Mouse (Mus musculus) natural killer cell, adult 2 months (primary cell): Measurements from ENCODE around the gene Ankrd39.

Experiments used
- DNase-seq, 2 experiments: peaks; one replicate each; pipeline ENCODE4 v3.0.0; 2022; ENCODE audit warnings: low spot score in 2 of 2

Gene Ankrd39

DNA sequence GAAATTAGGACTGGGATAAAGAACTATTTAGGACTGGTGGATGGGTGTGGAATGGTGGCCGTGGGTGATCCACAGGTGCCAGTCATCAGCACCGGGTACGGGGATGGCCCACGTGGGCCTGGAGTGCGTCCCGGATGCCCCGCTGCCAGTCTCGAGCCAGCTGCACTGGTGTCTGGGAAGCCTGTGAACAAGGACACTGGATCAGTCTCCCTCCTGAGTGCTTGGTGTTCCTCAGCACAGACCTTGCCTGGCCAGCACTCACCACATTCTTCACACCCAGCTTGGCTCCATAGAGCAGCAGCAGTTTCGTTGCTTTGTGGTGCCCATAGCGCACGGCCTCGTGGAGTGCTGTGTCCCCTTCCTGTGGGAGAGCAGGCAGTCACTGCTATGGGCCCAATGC, 15.8 kb downstream of the Ankrd39 start:
- DNase-seq, result no peak

DNA sequence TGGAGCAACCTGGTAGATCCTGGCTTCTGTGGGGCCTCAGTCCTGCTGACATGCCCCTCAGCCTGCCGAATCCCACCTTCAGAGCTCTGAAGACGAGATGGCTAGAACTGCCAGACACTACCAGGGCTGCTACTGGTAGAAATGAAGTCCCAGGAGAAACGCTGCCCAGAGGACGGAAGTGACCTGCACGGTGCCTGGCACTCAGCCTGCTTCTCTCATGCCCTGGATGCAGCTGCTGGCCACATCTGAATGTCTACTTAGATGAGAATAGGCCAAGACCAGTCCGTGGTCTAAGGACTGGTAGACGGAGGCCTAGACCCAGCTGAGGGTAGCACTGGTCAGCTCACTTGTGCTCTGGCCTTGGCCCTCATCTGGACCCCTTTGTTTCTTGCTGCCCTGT, 16.3 kb downstream of the Ankrd39 start:
- DNase-seq, result no peak

DNA sequence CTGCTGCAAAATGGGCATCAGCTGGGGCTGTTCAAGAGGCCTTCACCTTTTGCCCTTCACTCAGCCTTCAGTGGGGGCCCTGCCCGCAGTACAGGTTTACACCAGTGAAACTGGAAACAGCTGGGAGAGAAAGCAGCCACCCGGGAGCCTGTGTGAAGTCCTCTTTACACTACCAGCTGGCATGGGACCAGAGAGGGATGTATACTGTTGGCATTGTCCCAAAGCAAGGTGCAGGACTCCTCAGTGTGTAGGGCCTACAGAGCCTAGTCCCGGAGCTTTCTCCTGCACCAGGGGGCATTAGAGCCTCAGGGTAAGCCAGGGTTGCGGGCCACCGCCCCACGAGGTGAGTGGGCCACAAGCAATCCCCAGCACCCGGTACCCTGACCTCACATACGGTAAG, 16.8 kb downstream of the Ankrd39 start:
- no peak for DNase-seq

DNA sequence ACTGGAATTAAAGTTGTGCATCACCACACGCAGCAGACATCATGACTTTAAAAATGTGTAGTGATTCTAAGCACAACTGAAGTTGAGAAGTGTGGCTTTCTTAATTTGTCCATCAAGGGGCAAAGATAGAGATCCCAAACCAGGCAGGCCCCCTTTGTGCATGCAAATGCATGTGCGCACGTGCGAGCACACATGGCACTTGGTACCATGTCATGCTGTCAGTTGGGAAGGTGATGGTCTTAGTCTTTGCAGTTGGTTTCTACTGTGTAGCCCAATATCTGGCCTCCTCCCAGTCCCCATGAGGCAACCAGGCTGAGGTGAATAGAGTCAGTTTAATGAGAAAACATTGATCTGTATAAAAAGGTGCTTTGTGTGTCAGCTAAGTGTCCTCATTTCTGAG, 17.4 kb downstream of the Ankrd39 start:
- no peak for DNase-seq

- DNase-seq, result no peak
These were observed 18.0 kb downstream of the Ankrd39 start for GRCm38 (mm10) chr1:36529274-36529673.

- no peak for DNase-seq
These were observed 18.9 kb downstream of the Ankrd39 start for GRCm38 (mm10) chr1:36528351-36528750.

DNA sequence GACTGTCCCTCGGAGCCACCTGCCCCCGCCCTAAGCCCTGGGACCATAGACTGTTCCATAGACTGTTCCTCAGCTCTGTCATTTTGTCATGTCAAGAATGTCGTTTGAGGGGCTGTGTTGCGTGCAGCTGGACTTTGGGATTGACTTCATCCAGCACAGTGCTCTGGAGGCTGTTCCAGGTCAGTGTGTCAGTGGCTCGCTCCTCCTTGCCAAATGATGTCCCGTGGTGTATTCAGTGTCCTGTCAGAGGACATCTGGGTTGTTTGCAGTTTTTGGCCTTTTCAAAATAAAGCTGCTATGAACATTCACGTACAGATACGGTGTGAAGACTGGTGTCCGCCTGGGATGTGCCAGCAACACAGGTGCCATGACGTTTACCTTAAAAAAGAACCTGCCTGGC, 20.3 kb downstream of the Ankrd39 start:
- no peak for DNase-seq

- DNase-seq, result no peak
These were observed 21.5 kb downstream of the Ankrd39 start for GRCm38 (mm10) chr1:36525774-36526173.

DNA sequence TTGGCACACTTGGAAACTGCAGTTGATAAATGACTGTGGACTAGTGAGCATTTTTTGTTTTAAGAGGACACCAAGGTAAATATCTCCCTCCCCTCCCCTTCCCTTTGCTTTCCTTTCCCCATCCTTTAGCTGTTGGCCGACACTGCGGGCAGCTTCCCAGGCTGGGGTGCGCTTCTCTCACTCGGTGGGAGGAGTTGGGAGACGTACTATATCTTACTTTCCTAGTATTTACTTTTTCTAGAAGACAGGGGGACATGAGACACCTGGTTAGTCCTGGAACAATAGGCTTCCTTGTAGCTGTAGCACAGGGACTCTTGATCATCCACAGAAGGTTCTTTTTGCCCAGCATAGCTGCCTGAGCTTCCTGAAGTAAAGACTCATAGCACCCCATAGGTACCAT, 23.2 kb downstream of the Ankrd39 start:
- no peak for DNase-seq

DNA sequence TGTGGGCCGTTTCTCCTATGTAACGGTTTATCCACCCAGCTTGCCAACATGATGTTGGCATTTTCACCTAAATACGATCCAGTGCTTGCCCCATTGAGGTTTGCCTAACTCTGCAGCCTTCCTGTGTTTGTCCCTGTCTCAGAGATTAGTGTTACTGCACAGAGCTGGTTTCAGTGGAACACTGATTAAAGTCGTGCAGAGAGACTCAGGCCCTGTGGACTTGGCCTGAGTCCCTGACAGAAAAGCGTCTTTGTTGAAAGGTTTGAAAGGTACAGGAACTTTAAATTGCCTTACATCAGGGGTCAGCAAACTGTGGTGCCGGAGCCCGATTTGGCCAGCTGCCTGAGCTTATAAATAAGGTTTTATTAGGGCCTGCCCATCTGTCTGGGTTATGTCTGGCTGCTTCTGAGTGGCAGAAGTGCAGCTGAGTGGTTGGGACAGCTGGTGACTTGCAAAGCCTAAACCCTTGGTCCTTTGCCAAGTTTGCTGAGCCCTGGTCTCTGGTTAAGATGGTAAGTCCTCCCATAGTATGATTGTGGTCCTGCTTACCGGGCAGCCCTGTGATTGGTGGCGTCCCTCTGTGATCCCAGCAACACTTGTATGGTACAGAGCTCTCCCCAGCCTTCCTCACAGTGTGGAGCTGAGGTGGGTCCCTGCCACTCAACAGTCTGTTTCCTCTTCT, 23.8 kb downstream of the Ankrd39 start:
- no peak for DNase-seq

GRCm38 (mm10) chr1:36522210-36522609, 25.0 kb downstream of the Ankrd39 start:
- no peak for DNase-seq

DNA sequence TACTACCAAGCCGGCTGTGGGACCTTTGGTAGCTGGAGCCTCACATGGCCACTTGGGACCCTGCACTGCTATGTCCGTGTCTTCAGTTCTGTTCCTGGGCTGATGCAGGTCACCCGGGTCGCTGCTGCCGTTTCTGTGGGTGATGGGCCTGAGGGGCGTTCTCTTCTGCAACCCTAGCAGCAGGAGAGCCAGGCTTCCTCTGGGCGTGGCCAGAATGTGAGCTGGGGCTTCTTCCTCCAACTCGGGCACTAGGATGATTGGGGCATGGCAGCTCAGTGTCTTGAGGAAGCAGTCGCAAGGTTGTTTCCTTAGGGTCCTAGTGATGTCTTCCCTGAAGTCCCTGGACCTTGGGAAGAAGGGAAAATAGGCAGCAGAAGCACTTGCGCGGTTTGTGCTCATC, 27.6 kb downstream of the Ankrd39 start:
- no peak for DNase-seq

DNA sequence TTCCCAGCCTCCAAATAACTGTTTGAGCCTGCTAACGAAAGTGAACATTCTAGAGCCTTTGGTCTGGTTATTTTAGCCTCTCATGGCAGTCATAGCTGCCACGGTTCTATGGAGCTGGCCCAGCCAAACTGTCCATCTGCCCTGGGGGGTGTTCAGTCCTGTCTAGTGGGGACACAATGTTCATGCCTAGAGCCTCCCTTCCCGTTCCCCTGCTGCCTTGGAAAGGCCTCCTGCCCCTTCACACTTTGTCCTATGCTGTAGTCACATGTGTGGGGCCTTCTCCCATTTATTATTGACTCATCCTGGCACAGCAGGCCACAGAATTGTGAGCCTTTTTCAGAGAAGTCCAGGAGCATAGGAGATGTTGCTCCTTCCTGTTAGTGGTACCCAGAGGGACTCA, 29.0 kb downstream of the Ankrd39 start:
- DNase-seq, result no peak

GRCm38 (mm10) chr1:36513718-36514117, 33.5 kb downstream of the Ankrd39 start:
- DNase-seq, result no peak

- DNase-seq, result no peak
These were observed 33.9 kb downstream of the Ankrd39 start for GRCm38 (mm10) chr1:36513310-36513709.

- no peak for DNase-seq
These were observed 34.3 kb downstream of the Ankrd39 start for GRCm38 (mm10) chr1:36512966-36513280.

DNA sequence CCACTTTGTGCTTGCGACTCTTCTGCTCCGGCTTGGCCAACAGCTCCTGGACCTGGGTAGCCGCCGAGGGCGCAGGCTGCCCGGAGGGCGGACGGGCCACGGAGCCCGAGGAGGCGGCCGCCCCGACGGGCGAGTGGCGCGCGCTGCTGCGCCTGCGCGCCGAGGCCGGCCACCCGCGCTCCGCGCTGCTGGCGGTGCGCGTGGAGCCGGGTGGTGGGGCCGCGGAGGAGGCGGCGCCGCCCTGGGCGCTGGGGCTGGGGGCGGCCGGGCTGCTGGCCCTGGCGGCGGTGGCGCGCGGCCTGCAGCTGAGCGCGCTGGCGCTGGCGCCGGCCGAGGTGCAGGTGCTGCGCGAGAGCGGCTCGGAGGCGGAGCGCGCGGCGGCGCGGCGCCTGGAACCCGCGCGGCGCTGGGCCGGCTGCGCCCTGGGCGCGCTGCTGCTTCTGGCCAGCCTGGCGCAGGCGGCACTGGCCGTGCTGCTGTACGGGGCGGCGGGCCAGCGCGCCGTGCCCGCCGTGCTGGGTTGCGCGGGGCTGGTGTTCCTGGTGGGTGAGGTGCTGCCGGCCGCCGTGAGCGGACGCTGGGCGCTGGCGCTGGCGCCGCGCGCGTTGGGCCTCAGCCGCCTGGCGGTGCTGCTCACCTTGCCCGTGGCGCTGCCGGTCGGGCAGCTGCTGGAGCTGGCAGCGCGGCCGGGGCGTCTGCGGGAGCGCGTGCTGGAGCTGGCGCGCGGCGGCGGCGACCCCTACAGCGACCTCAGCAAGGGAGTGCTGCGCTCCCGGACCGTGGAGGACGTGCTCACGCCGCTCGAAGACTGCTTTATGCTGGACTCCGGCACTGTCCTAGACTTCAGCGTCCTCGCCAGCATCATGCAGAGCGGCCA, 34.9 kb downstream of the Ankrd39 start:
- peak; percentile 21 to 45 for DNase-seq

DNA sequence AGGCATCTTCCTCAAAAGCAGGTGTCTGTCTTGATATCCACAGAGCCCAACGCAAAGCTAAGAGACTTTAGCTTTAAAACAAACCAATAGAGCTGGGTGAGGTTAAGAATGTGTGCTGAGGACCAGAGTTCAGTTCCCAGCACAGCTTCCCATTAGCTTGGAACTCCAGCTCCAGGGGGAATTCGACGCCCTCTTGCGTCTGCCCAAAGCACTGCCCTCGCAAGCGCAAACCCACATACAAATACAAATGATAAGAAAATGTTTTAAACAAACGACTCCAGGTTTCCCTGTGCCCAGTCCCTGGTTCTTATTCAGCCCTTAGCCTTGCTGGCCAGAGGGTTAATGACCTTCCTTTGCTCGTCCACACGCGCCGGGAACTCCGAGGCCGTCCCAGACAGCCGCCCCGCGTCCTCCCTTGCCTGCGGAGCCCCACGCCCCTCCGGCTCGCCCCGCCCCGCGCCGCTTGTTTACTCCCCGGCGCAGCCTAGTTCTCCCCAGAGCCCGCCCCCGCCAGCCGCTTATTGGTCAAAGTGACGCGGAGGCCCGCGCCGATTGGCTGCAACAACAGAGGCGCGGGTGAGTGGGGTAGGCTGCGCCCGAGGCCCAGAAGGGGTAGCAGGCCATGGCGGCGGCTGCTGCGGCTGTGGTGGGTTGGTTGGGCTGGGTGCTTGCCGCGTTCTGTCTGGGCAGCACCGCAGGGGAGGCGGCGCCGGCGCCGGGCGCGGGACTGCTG, 35.8 kb downstream of the Ankrd39 start, which contains the start of gene Cnnm3:
Gene Cnnm3 (plus strand): TSS at position 579 of the 733 bp plus-strand sequence.
- peak; percentile 99 for DNase-seq

- no peak for DNase-seq
These were observed 39.0 kb downstream of the Ankrd39 start for GRCm38 (mm10) chr1:36508238-36508637.

DNA sequence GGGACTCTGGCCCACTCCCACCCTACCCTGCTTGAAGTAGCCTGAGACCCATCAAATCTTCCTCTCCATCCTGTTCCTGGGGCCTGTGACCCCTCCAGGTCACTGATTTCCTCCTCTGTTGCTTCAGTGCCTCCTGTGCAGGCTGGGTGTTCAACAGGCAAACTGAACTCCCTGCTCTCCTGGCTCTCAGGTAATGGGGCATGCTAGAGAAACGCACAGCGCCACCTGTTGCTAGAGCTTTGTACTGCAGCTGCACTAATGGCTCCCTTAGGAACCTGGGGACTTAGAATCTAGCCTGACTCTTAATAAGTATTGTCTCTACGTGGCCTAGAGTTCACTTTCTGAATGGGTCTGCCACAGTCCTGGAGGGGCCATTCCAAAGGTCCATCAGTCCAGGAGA, 46.0 kb downstream of the Ankrd39 start:
- DNase-seq, result peak; percentile 62 to 74

DNA sequence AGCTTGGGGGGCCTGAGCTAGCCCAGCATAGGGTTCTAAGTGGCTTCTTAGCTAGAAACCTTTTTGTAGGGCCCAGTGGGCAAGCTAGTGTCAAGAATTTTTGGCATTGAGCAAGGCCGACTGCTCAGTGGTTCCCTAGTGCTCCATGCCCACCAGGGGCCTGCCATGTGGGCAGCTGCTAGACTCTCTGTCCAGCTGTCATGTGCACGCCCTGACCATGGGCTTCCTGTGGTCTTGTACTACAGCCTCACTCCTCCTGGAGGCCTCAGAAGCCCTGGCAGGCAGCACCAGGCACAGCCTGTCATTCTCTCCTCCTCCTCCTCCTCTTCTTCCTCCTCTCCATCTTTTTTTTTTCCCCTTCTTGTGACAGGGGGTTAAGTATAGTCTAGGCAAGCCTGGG, 49.9 kb downstream of the Ankrd39 start:
- DNase-seq, result no peak

GRCm38 (mm10) chr1:36496719-36497118, 50.5 kb downstream of the Ankrd39 start:
- DNase-seq, result no peak

- no peak for DNase-seq
These were observed 53.9 kb downstream of the Ankrd39 start for GRCm38 (mm10) chr1:36493299-36493698.
